ENCODE assay signal across 10 mouse cellular contexts in genomic region chr17:25475946-25476744, GRCm38 (mm10). TPM values are rescaled to one million over a fixed set of nuclear protein-coding genes. Genes with fewer than 3 reads are reported as not detected.
A peak's percentile ranks its signal among the peaks of the same experiment; 100 is the strongest.
DNase-seq lines count a peak whose midpoint lies in the region; ATAC-seq and TF ChIP-seq lines count a peak whose summit lies in the region.
"Had no signal": no experiment of that assay in that cellular context is flagged by ENCODE, and none has a peak within 500 bp of the region (broad histone marks: within the 10 kb centered on the region; RNA-seq: fewer than 3 reads in every experiment).

No protein-coding gene starts in this region.

- H3K27me3 ChIP-seq in heart, embryonic 10.5 days (ENCODE audit: insufficient read depth, poor library complexity, severe bottlenecking), result peaks cover 68% of the 10 kb centered on the region
- peaks cover 90% of the 10 kb centered on the region for H3K27me3 ChIP-seq in E14TG2a.4 (ENCODE audit: insufficient read depth, low read length)

- peaks cover 81% of the 10 kb centered on the region for H3K4me1 ChIP-seq in heart, embryonic 10.5 days
- H3K4me1 ChIP-seq in E14TG2a.4 (replicated peaks; ENCODE audit: low read depth, low read length), result peaks cover 40% of the 10 kb centered on the region

- intact Hi-C loops in heart, postnatal 25 days (cut with DNase I), result loop anchor here (1.0 to 10.0 kb wide), 3 partner anchors 31 to 329 kb away; partner anchors contain the start of gene Fbxl16
- intact Hi-C loops in left cerebral cortex, postnatal 25 days (cut with DNase I), result loop anchor here (1.0 to 2.0 kb wide), 3 partner anchors 31 to 325 kb away; no protein-coding TSS in a partner anchor

- H3K36me3 ChIP-seq in heart, embryonic 10.5 days, result no peaks in the 10 kb centered on the region
- no peaks in the 10 kb centered on the region for H3K36me3 ChIP-seq in E14TG2a.4 (ENCODE audit: insufficient read depth, low read length)
- H3K36me3 ChIP-seq: embryonic facial prominence, embryonic 12.5 days; limb, embryonic 15.5 days had no signal

- no peaks in the 10 kb centered on the region for H3K9me3 ChIP-seq in heart, embryonic 10.5 days
- H3K9me3 ChIP-seq in E14TG2a.4 (ENCODE audit: low read length), result no peaks in the 10 kb centered on the region
- H3K9me3 ChIP-seq: embryonic facial prominence, embryonic 12.5 days; limb, embryonic 15.5 days had no signal

- peak overlapping the region; percentile 23; the same call in 1 of the 2 replicates for H3K27ac ChIP-seq in heart, embryonic 10.5 days
- H3K27ac ChIP-seq: embryonic facial prominence, embryonic 12.5 days; limb, embryonic 15.5 days had no signal

- peak; percentile 75 for TF ChIP-seq CTCF in E14TG2a.4 (conservative IDR thresholded peaks at IDR 0.05; ENCODE audit: low read length)

- DNase-seq in heart, embryonic 10.5 days (ENCODE audit: low spot score), result no peak
- DNase-seq in heart, postnatal 25 days (ENCODE audit: low spot score), result no peak
- peak; percentile 71 to 77 for DNase-seq in left cerebral cortex, postnatal 25 days (ENCODE audit: low spot score in 2 of 2)
- peak; percentile 36 to 57 for DNase-seq in natural killer cell, adult 2 months (ENCODE audit: low spot score in 2 of 2)
- peak; percentile 61 for DNase-seq in thymus, postnatal 4 days

- WGBS in heart, embryonic 10.5 days, result 36% methylated on average over 19 of the region's 19 CpGs

- ATAC-seq in cerebellum, adult (ENCODE audit: insufficient number of reproducible peaks, low FRiP score, low TSS enrichment), result peak; percentile 34; the same call in 1 of the 2 replicates
- peak; percentile 22; the same call in 1 of the 2 replicates for ATAC-seq in frontal cortex, adult (ENCODE audit: low TSS enrichment)

- no peak overlapping the region for H3K4me3 ChIP-seq in heart, embryonic 10.5 days
- H3K4me3 ChIP-seq in E14TG2a.4 (replicated peaks; ENCODE audit: low read length), result peak overlapping the region; percentile 49; the same call in 1 of the 2 replicates
- H3K4me3 ChIP-seq: embryonic facial prominence, embryonic 12.5 days; limb, embryonic 15.5 days had no signal

RNA-seq across cellular contexts. Expression of gene Sstr5, which starts 20.9 kb away (rescaled TPM):
- 1.1 and 1.5 TPM in 2 replicates for polyA plus RNA-seq in heart, embryonic 10.5 days (2016; fragmentation: Nextera tagmentation; extraction: Ambion mirVana)
- total RNA-seq in heart, postnatal 25 days (2021), result not detected
- under 1 TPM in 1 of 2 experiments, not detected in 1; 0.60 TPM for total RNA-seq in left cerebral cortex, postnatal 25 days (2021)

RNA-seq across cellular contexts. Expression of gene Tekt4, which starts 21.7 kb away (rescaled TPM):
- polyA plus RNA-seq in heart, embryonic 10.5 days (2016; fragmentation: Nextera tagmentation; extraction: Ambion mirVana), result 0.55 and 0.84 TPM in 2 replicates
- total RNA-seq in heart, postnatal 25 days (2021), result not detected
- 1 to 10 TPM; 1.9 to 2.9 TPM for total RNA-seq in left cerebral cortex, postnatal 25 days (2021)
- polyA plus RNA-seq: limb, embryonic 15.5 days had no signal

RNA-seq across cellular contexts. Expression of gene Cacna1h, which starts 42.6 kb away (rescaled TPM):
- 11.1 and 11.8 TPM in 2 replicates for polyA plus RNA-seq in heart, embryonic 10.5 days (2016; fragmentation: Nextera tagmentation; extraction: Ambion mirVana)
- 1 to 10 TPM; 6.9 to 7.3 TPM for total RNA-seq in heart, postnatal 25 days (2021)
- 10 to 100 TPM; 39.0 to 39.5 TPM for total RNA-seq in left cerebral cortex, postnatal 25 days (2021)

Comparison
In these comparisons a context has a peak if more than half of its experiments do, and no peak if none do; other contexts are left out.
1. DNase-seq: peak in left cerebral cortex, postnatal 25 days (2 of 2), natural killer cell, adult 2 months (2 of 2) and thymus, postnatal 4 days (single experiment); none in heart, embryonic 10.5 days (single experiment) and heart, postnatal 25 days (single experiment).
2. RNA of gene Cacna1h, which starts 42.6 kb away (total RNA-seq): 39.0 to 39.5 TPM in left cerebral cortex, postnatal 25 days; 6.9 to 7.3 TPM in heart, postnatal 25 days; every median in the first group is over 4 times any median in the second.